ENCODE assay signal across 11 mouse cellular contexts in the genomic region with DNA sequence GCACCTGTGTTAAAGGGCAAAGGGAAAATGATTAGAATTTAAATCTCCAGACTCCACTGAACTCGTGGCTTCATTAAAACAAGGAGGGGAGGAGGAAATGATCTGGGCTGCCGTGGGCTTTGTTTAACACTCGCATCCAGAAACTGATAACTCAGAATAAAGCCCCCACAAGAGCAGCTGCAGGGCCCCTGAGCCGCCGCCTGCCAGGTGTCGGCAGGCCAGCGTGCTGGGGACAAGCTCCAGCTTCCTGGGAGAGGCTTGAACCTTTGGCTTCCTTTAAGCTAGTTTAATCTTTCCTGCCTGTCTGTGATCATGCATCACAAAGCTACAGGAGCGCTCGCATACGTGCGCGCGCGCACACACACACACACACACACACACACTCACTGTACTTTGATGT.
DNase-seq lines count a peak whose midpoint lies in the region; ATAC-seq and TF ChIP-seq lines count a peak whose summit lies in the region.
"Had no signal": no experiment of that assay in that cellular context is flagged by ENCODE, and none has a peak within 500 bp of the region (broad histone marks: within the 10 kb centered on the region; RNA-seq: fewer than 3 reads in every experiment).

No protein-coding gene starts in this region.

- H3K27ac ChIP-seq in intestine, embryonic 15.5 days: no peak overlapping the region
- H3K27ac ChIP-seq in intestine, postnatal 0 days (ENCODE audit: low read depth, low read length): no peak overlapping the region
- H3K27ac ChIP-seq in hindbrain, embryonic 11.5 days (ENCODE audit: low read depth, low read length): peak overlapping the region; percentile 34
- peak overlapping the region; percentile 85 for H3K27ac ChIP-seq in midbrain, embryonic 13.5 days
- H3K27ac ChIP-seq: heart, embryonic 15.5 days; kidney, postnatal 0 days; macrophage had no signal

- H3K9ac ChIP-seq in intestine, embryonic 15.5 days: no peak overlapping the region
- no peak overlapping the region for H3K9ac ChIP-seq in intestine, postnatal 0 days (ENCODE audit: low read depth, low read length)
- H3K9ac ChIP-seq in hindbrain, embryonic 11.5 days (ENCODE audit: low read depth, low read length): no peak overlapping the region
- peak overlapping the region; percentile 51; the same call in 1 of the 2 replicates for H3K9ac ChIP-seq in midbrain, embryonic 13.5 days (replicated peaks)
- H3K9ac ChIP-seq: heart, embryonic 15.5 days had no signal

- no peak overlapping the region for H3K4me3 ChIP-seq in intestine, embryonic 15.5 days (replicated peaks)
- no peak overlapping the region for H3K4me3 ChIP-seq in intestine, postnatal 0 days (ENCODE audit: low read depth, low read length)
- H3K4me3 ChIP-seq in hindbrain, embryonic 11.5 days (ENCODE audit: low read depth, low read length): no peak overlapping the region
- H3K4me3 ChIP-seq in midbrain, embryonic 13.5 days (replicated peaks): no peak overlapping the region
- H3K4me3 ChIP-seq: heart, embryonic 15.5 days had no signal

- H3K4me2 ChIP-seq in intestine, embryonic 15.5 days (replicated peaks): no peak overlapping the region
- H3K4me2 ChIP-seq in intestine, postnatal 0 days (replicated peaks; ENCODE audit: low read depth): no peak overlapping the region
- no peak overlapping the region for H3K4me2 ChIP-seq in hindbrain, embryonic 11.5 days (replicated peaks; ENCODE audit: low read depth, low read length)
- 0 out of 2 replicates have a peak overlapping the region, but pooled peaks have one; percentile 13 for H3K4me2 ChIP-seq in midbrain, embryonic 13.5 days (replicated peaks)
- H3K4me2 ChIP-seq: heart, embryonic 15.5 days had no signal

- 37% methylated on average over 14 of the region's 14 CpGs for whole genome bisulfite sequencing in intestine, embryonic 15.5 days
- WGBS in intestine, postnatal 0 days: 37% methylated on average over 14 of the region's 14 CpGs
- WGBS in hindbrain, embryonic 11.5 days: 58% methylated on average over 14 of the region's 14 CpGs
- WGBS in midbrain, embryonic 13.5 days: 37% methylated on average over 14 of the region's 14 CpGs

- peak; percentile 46 for ATAC-seq in intestine, embryonic 15.5 days
- no peak for ATAC-seq in intestine, postnatal 0 days
- ATAC-seq in hindbrain, embryonic 11.5 days (ENCODE audit: low FRiP score): 0 out of 2 replicates have a peak, but pooled peaks have one; percentile 4
- no peak for ATAC-seq in midbrain, embryonic 13.5 days

- no peak for TF ChIP-seq CTCF in intestine, postnatal 0 days (IDR thresholded peaks at IDR 0.05; ENCODE audit: low read depth)

- no peak for DNase-seq in hindbrain, embryonic 11.5 days (ENCODE audit: low spot score)
- peak; percentile 61 for DNase-seq in thymus, postnatal 4 days
- DNase-seq in cerebellum, postnatal 10 days: no peak
- no peak for DNase-seq in urinary bladder, postnatal 36 days (ENCODE audit: low spot score in 2 of 2)
- no peak for DNase-seq in layer of hippocampus, adult 9-11 months

- no peaks in the 10 kb centered on the region for H3K27me3 ChIP-seq in intestine, embryonic 15.5 days (replicated peaks)
- H3K27me3 ChIP-seq in intestine, postnatal 0 days (replicated peaks; ENCODE audit: control insufficient read depth, insufficient read depth, low read length): no peaks in the 10 kb centered on the region
- H3K27me3 ChIP-seq in hindbrain, embryonic 11.5 days (ENCODE audit: control insufficient read depth, insufficient read depth, low read length): no peaks in the 10 kb centered on the region
- no peaks in the 10 kb centered on the region for H3K27me3 ChIP-seq in midbrain, embryonic 13.5 days
- H3K27me3 ChIP-seq: heart, embryonic 15.5 days had no signal

- peaks cover 15% of the 10 kb centered on the region for H3K4me1 ChIP-seq in intestine, embryonic 15.5 days (replicated peaks)
- no peaks in the 10 kb centered on the region for H3K4me1 ChIP-seq in intestine, postnatal 0 days (replicated peaks; ENCODE audit: control insufficient read depth, insufficient read depth, low read length)
- peaks cover 27% of the 10 kb centered on the region for H3K4me1 ChIP-seq in hindbrain, embryonic 11.5 days (replicated peaks; ENCODE audit: control insufficient read depth, insufficient read depth, low read length)
- peaks cover 75% of the 10 kb centered on the region for H3K4me1 ChIP-seq in midbrain, embryonic 13.5 days (replicated peaks)

- no peaks in the 10 kb centered on the region for H3K36me3 ChIP-seq in intestine, embryonic 15.5 days
- no peaks in the 10 kb centered on the region for H3K36me3 ChIP-seq in intestine, postnatal 0 days (ENCODE audit: control insufficient read depth, insufficient read depth)
- H3K36me3 ChIP-seq in hindbrain, embryonic 11.5 days (ENCODE audit: control insufficient read depth, insufficient read depth, low read length): no peaks in the 10 kb centered on the region
- no peaks in the 10 kb centered on the region for H3K36me3 ChIP-seq in midbrain, embryonic 13.5 days
- H3K36me3 ChIP-seq: heart, embryonic 15.5 days had no signal

- H3K9me3 ChIP-seq in intestine, embryonic 15.5 days: no peaks in the 10 kb centered on the region
- no peaks in the 10 kb centered on the region for H3K9me3 ChIP-seq in intestine, postnatal 0 days (ENCODE audit: control insufficient read depth)
- H3K9me3 ChIP-seq in hindbrain, embryonic 11.5 days (ENCODE audit: control insufficient read depth, low read length): no peaks in the 10 kb centered on the region
- no peaks in the 10 kb centered on the region for H3K9me3 ChIP-seq in midbrain, embryonic 13.5 days
- H3K9me3 ChIP-seq: heart, embryonic 15.5 days had no signal

Comparison
In these comparisons a context has a peak if more than half of its experiments do, and no peak if none do; other contexts are left out.
1. ATAC-seq: peak in intestine, embryonic 15.5 days (single experiment) and hindbrain, embryonic 11.5 days (single experiment); none in intestine, postnatal 0 days (single experiment) and midbrain, embryonic 13.5 days (single experiment).
2. H3K27ac ChIP-seq: peak in hindbrain, embryonic 11.5 days (single experiment) and midbrain, embryonic 13.5 days (single experiment); none in intestine, embryonic 15.5 days (single experiment) and intestine, postnatal 0 days (single experiment).